Mouse (Mus musculus) brain, embryonic 18.5 days (tissue): Measurements from ENCODE around the gene Chd4.
"Not testable (repeated sequence)": the region's sequence is repeated elsewhere in the genome, so short reads cannot be mapped to it uniquely, and the experiment has no call there.

Experiments used
- DNase-seq: peaks from one replicate; pipeline ENCODE4 v3.0.0-alpha.2; 2012; ENCODE audit warnings: low read depth, low spot score

The Chd4 gene

DNA sequence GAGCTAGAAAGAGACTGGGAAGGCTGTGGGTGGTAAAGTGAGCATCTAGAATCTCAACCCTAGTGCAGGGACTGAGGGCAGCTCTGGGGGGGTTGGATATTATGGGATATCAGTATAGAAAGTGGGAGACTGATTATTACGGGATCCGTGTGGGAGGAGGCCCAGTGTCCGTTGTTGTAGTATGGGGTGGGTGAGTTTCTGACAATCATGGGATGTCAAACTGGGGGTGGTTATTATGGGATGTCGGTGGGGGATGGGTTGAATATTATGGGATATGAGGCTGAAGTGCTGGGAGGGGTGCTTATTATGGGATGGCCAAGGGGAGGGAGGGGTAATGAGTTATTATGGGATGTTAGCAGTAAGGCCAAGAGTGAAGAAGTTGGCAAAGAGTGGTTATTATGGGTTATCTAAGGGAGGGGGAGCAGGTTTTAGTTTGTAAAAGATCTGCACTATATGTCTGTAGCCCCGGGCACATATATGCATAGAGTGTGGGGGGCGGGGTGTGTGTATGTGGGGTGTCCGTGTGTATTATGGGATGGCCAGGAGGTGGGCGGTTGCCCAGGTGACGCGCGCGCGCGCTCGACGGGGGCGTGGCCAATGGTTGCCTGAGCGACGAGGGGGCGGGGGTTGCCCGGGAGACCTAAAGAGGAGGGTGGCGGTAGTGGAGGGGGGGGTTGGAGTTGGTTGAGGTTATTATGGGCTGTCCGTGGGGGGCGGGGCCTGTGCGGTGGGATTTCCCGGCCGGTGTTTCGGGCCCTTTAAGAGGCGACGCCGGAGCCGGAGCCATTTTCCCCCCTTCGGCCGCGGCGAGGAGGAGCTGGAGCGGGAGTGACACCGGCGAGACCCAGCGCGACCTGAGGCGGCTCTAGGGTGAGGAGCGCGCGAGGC, at the start of gene Chd4:
Gene Chd4 (plus strand): TSS at position 591 of the 888 bp plus-strand sequence.
- peak; percentile 89 for DNase-seq

DNA sequence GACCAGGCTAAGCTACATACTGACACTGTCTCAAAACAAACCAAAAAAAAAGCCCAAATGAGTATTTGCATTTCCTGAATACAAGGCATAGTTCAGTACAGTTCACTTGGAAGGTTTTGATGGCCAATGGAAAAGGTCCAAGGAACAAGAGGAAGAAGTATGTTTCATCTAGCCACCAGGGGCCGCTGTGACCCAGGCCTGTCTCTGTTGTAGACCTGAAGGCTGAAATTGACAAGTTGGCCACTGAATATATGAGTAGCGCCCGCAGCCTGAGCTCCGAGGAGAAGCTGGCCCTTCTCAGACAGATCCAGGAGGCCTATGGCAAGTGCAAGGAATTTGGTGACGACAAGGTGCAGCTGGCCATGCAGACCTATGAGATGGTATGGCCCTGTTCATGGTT, 49.1 kb upstream of the Chd4 start:
- peak; percentile 62 for DNase-seq

DNA sequence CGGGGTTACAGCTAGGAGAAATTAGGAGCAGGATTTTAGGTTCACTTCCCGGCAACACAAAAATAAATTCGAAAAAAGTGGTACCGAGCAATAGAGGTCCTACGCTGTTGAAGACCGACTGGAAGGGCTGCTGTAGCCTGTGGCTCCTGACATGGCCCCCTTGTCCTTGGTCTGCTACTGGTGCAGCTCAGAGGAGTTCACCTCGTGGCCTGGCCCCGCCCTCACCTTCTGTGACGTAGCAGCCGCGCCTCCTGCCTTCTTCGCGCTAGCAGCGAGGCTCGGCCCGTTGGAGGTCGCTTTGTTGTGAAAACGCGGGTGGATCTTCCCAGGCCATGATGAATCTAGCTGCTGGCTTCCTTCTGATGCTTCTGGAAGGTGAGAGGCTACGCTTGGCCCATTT, 46.1 kb upstream of the Chd4 start, which contains the start of gene Acrbp:
Gene Acrbp (plus strand): TSS at position 12 of the 400 bp plus-strand sequence.
- no peak for DNase-seq

DNA sequence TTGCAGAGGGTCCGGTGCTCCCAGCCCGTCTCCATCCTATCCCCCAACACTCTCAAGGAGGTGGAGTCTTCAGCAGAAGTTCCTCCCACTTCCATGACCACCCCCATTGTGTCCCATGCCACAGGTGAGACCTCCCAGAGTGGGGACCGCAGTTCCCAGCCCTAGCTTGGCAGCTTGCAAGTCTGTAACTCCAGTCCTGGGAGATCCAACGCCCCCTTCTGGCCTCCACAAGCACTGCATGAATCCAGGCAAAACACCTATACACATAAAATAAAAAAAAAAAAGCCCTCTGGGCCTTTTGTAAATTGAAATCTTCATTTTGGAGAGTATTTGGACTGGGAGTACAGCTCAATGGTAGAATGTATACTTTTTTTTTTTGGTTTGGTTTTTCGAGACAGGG, 44.5 kb upstream of the Chd4 start:
- no peak for DNase-seq

DNA sequence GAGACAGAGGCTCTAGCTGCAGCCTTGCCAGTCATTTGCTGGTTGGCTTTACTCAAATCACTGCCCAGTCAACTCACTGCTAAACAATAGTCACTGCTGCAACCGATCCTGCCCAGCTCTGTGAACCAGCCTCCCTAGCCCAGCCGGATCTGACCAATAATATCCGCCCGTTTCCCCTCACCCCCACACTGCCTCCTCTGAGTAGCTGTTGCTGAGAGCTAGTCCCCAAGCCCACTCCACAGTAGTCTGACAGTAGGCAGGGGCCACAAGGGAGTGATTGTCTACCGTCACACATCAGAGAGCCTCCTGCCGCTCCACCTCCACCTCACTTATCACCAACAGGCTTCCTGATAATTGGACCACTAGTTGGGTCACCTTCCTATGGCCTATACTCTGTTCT, 34.3 kb upstream of the Chd4 start:
- DNase-seq: no peak

DNA sequence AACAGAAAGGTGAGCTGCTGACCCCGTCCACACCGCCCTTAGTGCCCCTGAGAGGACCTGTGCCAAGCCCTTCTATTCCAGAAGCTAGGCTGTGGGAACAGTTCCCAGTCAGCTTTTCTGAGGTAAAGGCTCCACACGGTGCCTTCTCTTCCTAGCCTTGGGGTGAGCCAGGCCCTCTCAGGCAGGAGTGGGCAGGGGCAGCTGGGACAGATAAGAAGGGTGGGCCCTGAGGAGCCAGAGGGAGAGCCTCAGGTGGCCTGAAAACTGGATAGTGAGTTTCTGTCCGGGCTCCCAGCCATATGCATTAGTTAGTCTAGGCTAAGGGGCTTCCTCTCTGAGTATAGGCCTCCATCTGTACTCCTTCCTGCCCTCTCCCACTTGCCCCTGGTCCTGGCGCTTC, 33.3 kb upstream of the Chd4 start:
- DNase-seq: no peak

DNA sequence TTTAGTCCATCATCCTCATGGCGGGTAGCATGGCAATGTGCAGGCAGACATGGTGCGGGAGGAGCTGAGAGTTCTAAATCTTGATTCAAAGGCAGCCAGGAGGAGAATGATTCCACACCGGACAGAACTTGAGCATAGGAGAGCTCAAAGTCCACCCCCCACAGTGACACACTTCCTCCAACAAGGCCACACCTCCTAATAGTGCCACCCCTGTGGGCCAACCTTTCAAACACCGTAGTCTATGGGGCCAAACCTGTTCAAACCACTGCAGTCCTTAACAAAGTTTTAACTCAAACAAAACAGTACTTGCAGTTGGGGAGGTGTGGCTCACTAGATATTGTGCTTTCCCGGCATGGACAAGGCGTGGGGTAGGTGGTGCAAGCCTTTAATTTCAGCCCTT, 31.9 kb upstream of the Chd4 start:
- DNase-seq: no peak

DNA sequence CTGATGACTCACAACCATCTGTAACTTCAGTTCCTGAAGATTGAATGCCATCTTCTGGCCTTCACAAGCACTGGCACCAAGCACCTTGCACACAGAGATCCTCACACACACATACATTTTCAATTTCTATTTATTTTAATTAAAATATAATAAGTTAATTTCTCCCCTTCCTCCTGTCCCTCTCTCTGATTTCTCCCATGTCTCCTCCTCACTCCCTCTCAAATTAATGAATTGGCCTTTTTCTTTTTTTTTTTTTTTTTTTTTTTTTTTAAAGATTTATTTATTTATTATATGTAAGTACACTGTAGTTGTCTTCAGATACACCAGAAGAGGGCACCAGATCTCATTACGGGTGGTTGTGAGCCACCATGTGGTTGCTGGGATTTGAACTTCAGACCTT, 30.6 kb upstream of the Chd4 start:
- DNase-seq: not testable (repeated sequence)

DNA sequence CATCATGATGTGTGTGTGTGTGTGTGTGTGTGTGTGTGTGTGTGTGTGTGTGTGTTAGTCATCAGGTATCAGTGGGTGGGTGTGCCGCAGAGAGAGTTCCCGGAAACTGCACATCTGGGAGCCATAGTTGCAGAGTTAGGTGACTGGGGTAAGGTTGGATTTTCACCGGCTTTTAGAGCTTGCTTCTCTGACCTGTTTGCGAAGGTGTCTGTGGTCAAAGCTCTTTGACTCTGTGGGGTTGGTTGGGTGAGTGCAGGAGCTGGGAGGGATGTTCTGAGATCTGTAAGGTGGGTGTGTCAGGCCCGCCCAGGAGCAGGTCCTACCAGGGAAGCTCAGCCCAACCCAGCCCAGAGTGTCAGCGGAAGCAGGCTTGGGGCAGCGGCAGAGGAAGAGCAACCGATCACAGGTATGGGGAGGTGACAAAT, 28.2 kb upstream of the Chd4 start, which contains the start of gene Lpar5:
Gene Lpar5 (plus strand): TSS at position 350 of the 425 bp plus-strand sequence.
- DNase-seq: no peak

DNA sequence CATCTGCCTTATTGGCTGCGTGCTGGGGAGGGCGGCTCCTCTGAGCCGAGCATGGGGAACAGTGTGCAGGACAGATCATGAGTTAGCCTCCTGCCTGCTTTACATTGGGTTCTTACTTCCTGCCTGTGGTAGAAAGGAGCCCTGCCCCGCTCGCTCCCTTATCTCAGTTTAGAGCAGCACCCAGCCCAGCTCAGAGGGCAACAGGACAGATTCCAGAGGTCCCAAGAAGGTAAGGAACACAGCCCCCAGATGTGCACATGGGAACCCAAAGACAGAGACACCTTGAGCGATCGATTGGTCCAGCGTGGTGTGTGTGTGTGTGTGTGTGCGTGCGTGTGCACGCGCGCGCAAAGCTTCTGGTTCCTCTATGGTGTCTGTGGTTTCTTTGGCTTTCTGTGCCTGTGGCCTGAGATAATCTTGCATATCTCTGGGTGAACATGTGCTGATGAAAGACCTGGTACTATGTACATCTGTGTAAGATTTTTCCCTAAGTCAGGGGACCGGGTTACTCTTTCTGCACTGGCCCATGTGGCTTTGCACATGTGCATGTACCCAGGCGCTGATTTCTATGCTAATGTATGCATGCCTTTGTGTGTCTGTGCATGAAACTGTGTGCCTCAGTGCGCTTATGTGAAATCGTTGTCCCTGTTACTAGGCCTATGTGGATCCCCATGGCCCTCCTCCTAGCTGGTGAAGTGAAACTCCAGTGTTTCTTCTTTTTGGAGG, 24.4 kb upstream of the Chd4 start:
- DNase-seq: no peak

DNA sequence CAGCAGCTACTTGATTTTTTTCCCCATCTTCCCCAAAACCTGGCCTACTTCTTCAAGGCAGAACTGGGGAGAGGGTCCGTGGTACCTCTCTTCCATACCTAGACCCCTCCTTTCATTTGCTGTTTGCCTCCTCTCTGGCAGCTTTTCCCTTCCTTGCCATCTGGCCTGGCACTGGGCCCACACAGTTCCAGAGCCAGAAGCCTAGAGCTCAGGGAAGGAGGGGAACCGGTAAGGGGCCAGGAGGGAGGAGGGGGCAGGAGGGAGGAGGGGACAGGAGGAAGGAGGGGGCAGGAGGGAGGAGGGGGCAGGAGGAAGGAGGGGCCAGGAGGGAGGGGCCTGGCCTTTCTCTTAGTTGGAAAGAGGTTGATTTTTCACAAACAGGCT, 23.9 kb upstream of the Chd4 start:
- DNase-seq: no peak

DNA sequence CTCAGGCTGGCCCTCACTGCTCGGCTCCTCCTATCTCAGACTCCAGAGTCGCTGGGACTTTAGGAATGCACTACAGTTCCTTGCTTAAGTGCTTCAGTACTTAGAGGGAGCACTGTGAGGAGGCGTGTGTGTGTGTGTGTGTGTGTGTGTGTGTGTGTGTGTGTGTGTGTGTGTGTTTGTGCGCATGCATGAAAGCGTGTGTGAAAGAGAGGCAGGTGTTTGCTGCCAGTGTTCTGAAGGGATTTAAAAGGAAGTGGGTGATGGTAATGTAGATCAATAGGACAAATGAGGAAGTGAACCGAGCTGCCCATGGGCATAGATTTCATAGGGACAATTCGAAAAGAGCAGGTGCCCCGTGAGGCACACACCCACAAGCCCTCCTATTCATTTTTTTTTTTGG, 22.0 kb upstream of the Chd4 start:
- DNase-seq: no peak

DNA sequence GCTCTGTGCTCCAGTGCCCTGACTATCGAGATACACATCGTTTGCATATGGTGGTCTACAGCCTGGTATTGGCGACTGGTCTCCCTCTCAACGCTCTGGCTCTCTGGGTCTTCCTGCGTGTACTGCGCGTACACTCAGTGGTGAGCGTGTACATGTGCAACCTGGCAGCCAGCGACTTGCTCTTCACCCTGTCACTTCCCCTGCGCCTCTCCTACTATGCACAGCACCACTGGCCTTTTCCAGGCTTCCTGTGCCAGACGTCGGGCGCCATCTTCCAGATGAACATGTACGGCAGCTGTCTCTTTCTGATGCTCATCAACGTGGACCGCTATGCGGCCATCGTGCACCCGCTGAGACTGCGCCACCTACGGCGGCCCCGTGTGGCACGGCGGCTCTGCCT, 14.4 kb upstream of the Chd4 start:
- no peak for DNase-seq

DNA sequence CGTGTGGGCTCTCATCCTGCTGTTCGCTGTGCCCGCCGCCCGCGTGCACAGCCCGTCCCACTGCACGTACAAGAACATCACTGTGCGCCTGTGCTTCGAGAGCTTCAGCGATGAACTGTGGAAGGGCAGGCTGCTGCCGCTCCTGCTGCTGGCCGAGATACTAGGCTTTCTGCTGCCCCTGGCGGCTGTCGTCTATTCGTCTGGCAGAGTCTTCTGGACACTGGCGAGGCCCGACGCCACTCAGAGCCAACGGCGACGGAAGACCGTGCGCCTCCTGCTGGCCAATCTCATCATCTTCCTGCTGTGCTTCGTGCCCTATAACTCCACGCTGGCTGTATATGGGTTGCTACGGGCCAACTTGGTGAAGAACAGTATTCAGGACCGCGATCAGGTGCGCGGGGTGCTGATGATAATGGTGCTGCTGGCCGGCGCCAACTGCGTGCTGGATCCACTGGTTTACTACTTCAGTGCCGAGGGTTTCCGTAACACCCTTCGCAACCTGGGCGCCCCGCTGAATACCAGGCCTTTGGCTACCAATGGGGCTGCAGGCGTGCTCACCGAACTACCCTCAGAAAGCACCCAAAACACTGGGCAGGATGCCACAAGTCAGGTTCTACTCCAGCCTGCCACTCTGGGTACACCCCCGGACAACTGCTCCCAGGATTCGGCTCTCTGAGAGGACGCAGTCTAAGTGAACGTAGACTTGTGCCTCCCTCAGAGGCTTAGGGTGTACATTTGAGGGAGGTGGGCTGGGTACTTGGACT, 13.8 kb upstream of the Chd4 start:
- DNase-seq: peak; percentile 77

DNA sequence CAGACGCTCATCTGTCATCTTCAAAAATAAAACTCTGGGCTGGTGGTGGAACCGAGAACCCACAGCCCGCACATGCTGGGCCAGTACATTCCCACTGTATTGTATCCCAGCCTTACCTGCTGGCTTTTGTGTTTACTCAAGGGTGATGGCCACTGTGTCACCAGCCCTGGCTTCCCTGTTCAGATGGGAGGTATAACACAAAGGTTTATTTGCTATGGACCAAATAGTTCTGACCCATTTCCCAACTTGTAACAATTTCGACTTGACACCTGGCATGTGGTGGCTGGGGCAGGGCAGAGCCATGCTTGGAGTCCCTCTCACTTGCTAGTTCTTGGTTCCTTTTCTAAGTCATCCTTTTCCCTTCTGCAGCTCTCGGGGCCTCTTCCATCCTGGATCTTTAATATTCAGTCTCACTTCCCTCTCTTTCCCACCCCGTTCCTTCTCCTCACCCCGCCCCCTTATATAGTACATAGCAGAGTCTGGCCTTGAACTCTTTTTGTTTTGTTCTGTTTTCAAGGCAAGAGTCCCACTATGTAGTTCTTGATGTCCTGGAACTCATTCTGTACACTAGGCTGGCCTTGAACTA, 12.9 kb upstream of the Chd4 start:
- DNase-seq: no peak

DNA sequence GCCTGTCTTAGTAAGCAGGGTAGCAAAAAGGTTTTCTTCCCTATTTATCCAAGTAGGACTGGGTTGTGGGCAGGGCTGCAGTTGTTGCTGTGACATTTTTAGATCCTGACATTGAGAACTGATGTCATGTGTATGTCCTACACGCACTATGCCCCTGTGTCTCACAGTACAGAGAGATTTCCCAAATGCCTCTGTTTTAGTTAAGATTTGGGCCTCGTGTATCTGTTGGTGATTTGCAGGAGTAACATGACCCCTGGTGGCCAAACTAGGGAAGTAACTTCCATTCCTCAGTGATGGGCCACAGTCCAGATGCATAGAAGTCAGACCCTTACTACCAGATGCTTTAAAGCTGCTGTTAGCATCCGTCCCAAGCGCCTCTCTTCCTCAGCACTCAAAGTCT, 11.4 kb upstream of the Chd4 start:
- DNase-seq: no peak

DNA sequence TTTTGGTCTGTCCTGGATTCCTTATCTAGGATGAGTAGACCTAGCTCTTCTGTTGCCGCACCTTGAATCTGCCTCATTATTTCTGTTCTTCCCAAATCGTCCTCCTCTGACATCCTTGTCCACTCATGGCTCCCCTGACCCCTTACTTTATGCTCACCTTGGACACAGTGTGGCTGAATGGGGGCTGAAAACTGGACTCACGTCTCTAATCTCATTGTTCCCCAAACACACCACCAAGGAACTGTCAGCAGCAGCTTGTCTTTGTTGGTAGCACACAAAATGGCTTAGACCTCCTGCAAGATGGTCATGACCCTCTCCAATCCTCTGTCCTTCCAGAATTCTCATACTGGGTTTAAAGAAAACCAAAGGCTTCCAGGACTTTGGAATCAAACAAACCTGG, 7.8 kb upstream of the Chd4 start:
- DNase-seq: no peak

DNA sequence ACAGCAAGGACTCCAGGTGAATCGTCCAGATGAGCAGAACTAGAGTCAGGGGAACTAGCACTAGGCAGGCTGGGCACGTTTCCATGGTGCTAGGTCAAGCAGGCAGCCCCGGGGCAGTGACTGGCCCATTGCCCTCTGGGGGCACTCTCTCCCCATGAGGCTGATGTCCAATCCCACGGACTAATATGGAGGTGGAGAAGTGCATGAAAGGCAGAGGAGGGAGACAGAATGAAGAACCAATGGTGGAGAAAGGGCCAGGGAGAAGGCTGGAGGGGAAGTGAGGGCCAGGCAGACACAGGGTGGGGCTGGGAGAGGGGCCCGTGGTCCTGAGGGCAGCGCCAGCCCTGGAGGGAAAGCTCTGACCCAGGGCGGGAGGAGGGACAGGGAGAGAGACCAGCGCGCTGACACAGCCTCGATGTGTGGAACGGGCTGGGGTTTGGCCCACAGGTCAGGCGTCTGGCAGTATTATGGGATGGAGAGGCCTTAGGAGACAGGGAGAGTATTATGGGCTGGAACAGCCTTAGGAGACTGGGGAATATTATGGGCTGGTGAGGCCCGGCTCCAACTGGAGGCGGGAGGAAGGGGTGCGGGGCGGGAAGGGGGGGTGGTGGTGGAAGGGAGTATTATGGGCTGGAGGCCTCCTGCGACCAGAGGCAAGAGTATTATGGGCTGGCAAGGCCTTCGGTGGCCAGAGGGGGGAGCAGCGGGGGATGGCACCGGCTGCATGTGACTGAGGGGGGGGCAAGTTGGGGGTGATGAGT, 7.0 kb upstream of the Chd4 start:
- peak; percentile 76 for DNase-seq

DNA sequence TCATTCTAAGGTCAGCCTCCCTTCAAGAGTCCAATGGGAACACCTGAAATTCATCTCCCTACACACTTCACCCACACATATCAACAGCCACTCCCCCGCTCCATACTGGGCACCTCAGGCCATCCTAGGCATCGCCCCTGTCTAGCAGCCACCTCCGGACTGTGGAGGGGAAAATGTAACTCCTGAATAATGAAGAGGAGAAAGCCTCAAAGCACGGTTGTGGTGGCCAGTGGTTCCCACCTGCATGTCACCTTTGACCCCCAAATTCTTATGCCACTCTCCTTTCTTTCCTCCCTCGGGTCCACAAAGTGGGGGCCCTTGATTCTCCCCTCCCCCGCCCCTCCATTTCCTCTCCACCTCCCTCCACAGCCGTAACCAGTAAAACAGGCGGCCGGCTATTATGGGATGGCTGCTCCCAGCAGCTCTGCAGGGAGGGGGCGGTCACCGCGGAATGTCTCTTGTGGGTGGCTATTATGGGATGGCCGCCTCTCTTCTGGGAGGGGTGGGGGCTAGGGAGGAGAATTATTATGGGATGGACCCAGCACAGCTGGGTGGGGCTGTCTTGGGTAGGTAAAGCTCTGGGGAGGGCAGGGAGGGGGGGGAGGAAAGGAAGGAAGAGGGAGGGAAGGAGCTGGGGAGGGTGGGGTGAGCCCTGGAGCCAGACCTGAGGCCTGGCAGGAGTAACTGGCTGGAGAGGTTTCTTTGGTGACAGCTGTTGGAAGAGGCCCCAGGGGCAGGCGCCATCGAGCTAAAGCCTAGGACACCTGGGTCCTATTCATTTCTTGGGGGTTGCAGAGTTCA, 6.1 kb upstream of the Chd4 start:
- DNase-seq: no peak
